Mouse (Mus musculus) testis, adult 2 months (tissue): ENCODE data around the gene Nav2. TPM values are rescaled to one million over a fixed set of nuclear protein-coding genes. Genes with fewer than 3 reads are reported as not detected.

ENCODE experiments used
- H3K27ac ChIP-seq: fragments of 200-500 bp; 2 replicates; pipeline ENCODE4 v1.5.1; 2012; ENCODE audit warnings: low read depth, low read length; ENCODE audit not compliant: control insufficient read depth, insufficient read depth
- H3K27me3 ChIP-seq: fragments of 200-500 bp; 2 replicates; pipeline ENCODE4 v1.6.1; 2012; ENCODE audit warnings: mild to moderate bottlenecking, low read length, moderate library complexity; ENCODE audit not compliant: control insufficient read depth, insufficient read depth
- H3K36me3 ChIP-seq: fragments of 200-500 bp; 2 replicates; pipeline ENCODE4 v1.6.1; 2012; ENCODE audit warnings: mild to moderate bottlenecking, low read length; ENCODE audit not compliant: control insufficient read depth, insufficient read depth
- H3K4me1 ChIP-seq: fragments of 200-500 bp; 2 replicates; pipeline ENCODE4 v1.6.1; 2012; ENCODE audit warnings: low read length; ENCODE audit not compliant: control insufficient read depth, insufficient read depth
- H3K4me3 ChIP-seq: fragments of 200-500 bp; 2 replicates; pipeline ENCODE4 v1.5.1; 2012; ENCODE audit warnings: low read depth, mild to moderate bottlenecking, low read length, moderate library complexity, mixed read lengths; ENCODE audit not compliant: control insufficient read depth
- CTCF ChIP-seq: fragments of 200-500 bp; IDR thresholded peaks from 2 replicates; pipeline ENCODE4 v1.5.1; 2012; ENCODE audit warnings: low read depth, mild to moderate bottlenecking, inconsistent platforms, low read length, moderate library complexity; ENCODE audit not compliant: control insufficient read depth, insufficient read depth, insufficient replicate concordance
- POLR2A ChIP-seq: fragments of 200-500 bp; IDR thresholded peaks from 2 replicates; pipeline ENCODE4 v1.6.1; 2012; ENCODE audit warnings: low read depth, mild to moderate bottlenecking, inconsistent platforms, low read length, moderate library complexity; ENCODE audit not compliant: control insufficient read depth
- polyA plus RNA-seq: library from polyadenylated mRNA; depleted of rRNA; stranded (reverse); fragments of >200 nt; gene quantifications from 2 replicates; pipeline ENCODE4 v1.2.3, GENCODE M21; 2012

The Nav2 gene
- polyA plus RNA-seq, 1 experiment, result 20.8 TPM

GRCm38 (mm10) chr7:49475282-49475681 is 566.8 kb downstream of the Nav2 start:
- TF ChIP-seq CTCF (no peak), POLR2A (no peak)
- Histone ChIP-seq H3K36me3 (no peaks in the 10 kb centered on the region), H3K27me3 (no peaks in the 10 kb centered on the region), H3K4me3 (no peak overlapping the region), H3K27ac (no peak overlapping the region), H3K4me1 (peaks cover 2% of the 10 kb centered on the region; the same call in 1 of the 2 replicates)

GRCm38 (mm10) chr7:49476163-49476562 is 567.6 kb downstream of the Nav2 start:
- Histone ChIP-seq H3K27ac (no peak overlapping the region), H3K27me3 (no peaks in the 10 kb centered on the region), H3K36me3 (no peaks in the 10 kb centered on the region), H3K4me3 (no peak overlapping the region), H3K4me1 (peaks cover 2% of the 10 kb centered on the region; the same call in 1 of the 2 replicates)
- TF ChIP-seq POLR2A (no peak), CTCF (no peak)

- Histone ChIP-seq H3K4me3 (no peak overlapping the region), H3K36me3 (no peaks in the 10 kb centered on the region), H3K27ac (peak overlapping the region; percentile 3; the same call in 1 of the 2 replicates), H3K27me3 (no peaks in the 10 kb centered on the region), H3K4me1 (no peaks in the 10 kb centered on the region; the same call in 1 of the 2 replicates)
- TF ChIP-seq CTCF (peak; percentile 15; the same call in 1 of the 2 replicates), POLR2A (no peak)
Observed at GRCm38 (mm10) chr7:49476666-49477065, 568.1 kb downstream of the Nav2 start.

GRCm38 (mm10) chr7:49477076-49477975 is 568.8 kb downstream of the Nav2 start:
- Histone ChIP-seq H3K27ac (peak overlapping the region; percentile 51), H3K36me3 (no peaks in the 10 kb centered on the region), H3K4me1 (no peaks in the 10 kb centered on the region; the same call in 1 of the 2 replicates), H3K27me3 (no peaks in the 10 kb centered on the region), H3K4me3 (no peak overlapping the region)
- TF ChIP-seq POLR2A, result no peak
- no peak for TF ChIP-seq CTCF

- H3K27ac ChIP-seq, result no peak overlapping the region
- no peaks in the 10 kb centered on the region for H3K36me3 ChIP-seq
- H3K4me1 ChIP-seq, result no peaks in the 10 kb centered on the region; the same call in 1 of the 2 replicates
- H3K27me3 ChIP-seq, result no peaks in the 10 kb centered on the region
- no peak overlapping the region for H3K4me3 ChIP-seq
- no peak for TF ChIP-seq POLR2A
- TF ChIP-seq CTCF, result no peak
Observed at GRCm38 (mm10) chr7:49477976-49478349, 569.4 kb downstream of the Nav2 start.

- TF ChIP-seq CTCF, result no peak
- TF ChIP-seq POLR2A, result no peak
- no peaks in the 10 kb centered on the region for H3K36me3 ChIP-seq
- H3K27ac ChIP-seq, result no peak overlapping the region
- H3K4me1 ChIP-seq, result no peaks in the 10 kb centered on the region; the same call in 1 of the 2 replicates
- no peak overlapping the region for H3K4me3 ChIP-seq
- no peaks in the 10 kb centered on the region for H3K27me3 ChIP-seq
Observed at GRCm38 (mm10) chr7:49478886-49479285, 570.4 kb downstream of the Nav2 start.

GRCm38 (mm10) chr7:49480962-49481361 is 572.4 kb downstream of the Nav2 start:
- Histone ChIP-seq H3K36me3 (no peaks in the 10 kb centered on the region), H3K4me1 (peaks cover 3% of the 10 kb centered on the region), H3K27ac (no peak overlapping the region), H3K27me3 (no peaks in the 10 kb centered on the region), H3K4me3 (no peak overlapping the region)
- no peak for TF ChIP-seq POLR2A
- no peak for TF ChIP-seq CTCF
